Mouse (Mus musculus): Measurements from ENCODE around the gene Gpr18. TPM values are rescaled to one million over a fixed set of nuclear protein-coding genes. Genes with fewer than 3 reads are reported as not detected.

Gpr18 gene
- polyA plus RNA-seq, 1 experiment: not detected

DNA sequence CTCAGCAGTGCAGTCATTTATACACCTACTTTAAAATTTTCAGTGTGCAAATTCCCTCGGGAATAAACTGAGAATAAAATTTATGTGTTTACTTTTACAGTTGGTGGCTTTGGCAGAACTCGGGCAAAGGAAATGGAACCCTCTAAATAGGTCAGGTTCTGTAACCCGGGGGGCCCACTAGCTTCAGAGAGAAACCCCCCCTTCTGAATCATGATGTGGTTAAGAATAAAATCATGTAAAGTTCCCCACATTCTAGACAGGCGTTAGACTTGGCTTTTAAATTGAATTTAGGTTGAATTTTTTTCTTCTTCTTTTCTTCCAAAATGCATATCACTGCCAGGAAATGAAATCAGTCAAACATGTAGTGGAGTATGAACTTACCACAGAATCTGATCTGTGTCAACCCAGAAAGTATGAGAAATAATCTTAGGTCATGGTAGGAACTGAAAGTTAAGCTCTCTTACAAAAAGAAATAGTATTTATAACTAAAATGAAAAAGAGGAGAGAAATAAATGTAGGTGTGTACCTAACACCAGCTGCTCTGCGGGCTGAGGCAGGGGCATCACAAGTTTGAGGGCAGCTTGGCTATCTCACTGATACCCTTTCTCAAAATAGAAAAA, 39.7 kb upstream of the Gpr18 start:
- TF ChIP-seq GATA1 (IDR thresholded peaks at IDR 0.05; ENCODE audit: low read length): no peak

DNA sequence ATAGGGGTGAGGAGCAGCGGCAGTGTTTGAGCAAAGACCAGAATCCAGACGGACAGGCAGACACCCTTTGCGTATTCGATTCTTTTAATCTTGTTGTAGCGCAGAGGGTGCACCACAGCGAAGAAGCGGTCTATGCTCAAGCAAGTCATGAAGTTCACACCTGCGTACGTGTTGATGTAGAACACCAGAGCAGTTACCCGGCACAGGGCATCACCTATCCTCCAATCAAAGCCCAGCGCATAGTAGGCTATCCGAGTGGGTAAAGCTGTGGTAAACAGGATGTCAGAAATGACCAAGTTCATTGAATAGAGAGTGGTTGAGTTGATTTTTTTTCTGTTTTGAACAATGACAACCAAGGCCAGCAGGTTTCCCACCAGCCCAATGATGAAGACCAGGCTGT, 39.0 kb upstream of the Gpr18 start:
- TF ChIP-seq GATA1 (IDR thresholded peaks at IDR 0.05; ENCODE audit: low read length): no peak

- TF ChIP-seq GATA1 (IDR thresholded peaks at IDR 0.05; ENCODE audit: low read length): no peak
Observed at GRCm38 (mm10) chr14:121954129-121954528, 38.5 kb upstream of the Gpr18 start.

DNA sequence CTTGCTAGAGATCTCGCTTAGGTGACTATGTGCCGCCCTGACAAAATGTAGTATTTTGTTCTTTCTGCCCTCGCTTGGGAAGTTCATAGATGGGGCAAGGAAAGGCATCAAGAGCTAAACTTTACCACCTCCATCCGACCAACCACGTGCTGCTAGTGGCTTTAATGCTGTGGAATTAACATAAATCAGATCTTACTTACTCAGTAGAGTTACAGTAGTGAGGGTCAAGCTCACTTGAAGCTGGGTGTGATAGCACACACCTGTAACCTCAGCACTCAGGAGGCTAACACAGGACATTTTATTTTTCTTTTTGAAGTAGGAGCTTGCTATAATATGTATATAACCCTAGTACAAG, 36.4 kb upstream of the Gpr18 start:
- TF ChIP-seq GATA1 (IDR thresholded peaks at IDR 0.05; ENCODE audit: low read length): no peak

- TF ChIP-seq GATA1 (IDR thresholded peaks at IDR 0.05; ENCODE audit: low read length): peak; percentile 19
Observed at GRCm38 (mm10) chr14:121951399-121952045, 35.9 kb upstream of the Gpr18 start.

DNA sequence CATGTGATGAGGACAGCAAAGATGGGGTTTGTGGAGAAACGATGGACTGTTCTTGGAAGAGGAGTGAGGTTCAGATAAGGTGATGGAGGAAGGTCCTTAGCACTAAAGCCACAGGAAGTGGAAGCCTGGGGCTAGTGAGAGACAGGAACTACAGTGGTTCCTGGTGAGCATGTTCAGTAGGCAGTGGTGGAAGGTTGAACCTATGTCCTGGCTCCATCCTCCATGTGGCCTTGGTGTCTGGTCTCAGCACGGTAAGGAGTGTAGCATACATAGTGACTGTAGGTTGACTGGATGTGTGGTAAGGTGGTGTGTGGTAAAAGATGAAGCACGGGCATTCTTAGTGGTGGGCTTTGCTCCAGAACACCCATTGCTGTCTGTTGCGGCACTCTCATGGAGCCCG, 34.3 kb upstream of the Gpr18 start:
- TF ChIP-seq GATA1 (IDR thresholded peaks at IDR 0.05; ENCODE audit: low read length): no peak

GRCm38 (mm10) chr14:121949436-121949835, 33.9 kb upstream of the Gpr18 start:
- TF ChIP-seq GATA1 (IDR thresholded peaks at IDR 0.05; ENCODE audit: low read length): no peak

GRCm38 (mm10) chr14:121947966-121948365, 32.4 kb upstream of the Gpr18 start:
- TF ChIP-seq GATA1 (IDR thresholded peaks at IDR 0.05; ENCODE audit: low read length): no peak

GRCm38 (mm10) chr14:121947201-121947760, 31.7 kb upstream of the Gpr18 start:
- no peak for TF ChIP-seq GATA1 (IDR thresholded peaks at IDR 0.05; ENCODE audit: low read length)

DNA sequence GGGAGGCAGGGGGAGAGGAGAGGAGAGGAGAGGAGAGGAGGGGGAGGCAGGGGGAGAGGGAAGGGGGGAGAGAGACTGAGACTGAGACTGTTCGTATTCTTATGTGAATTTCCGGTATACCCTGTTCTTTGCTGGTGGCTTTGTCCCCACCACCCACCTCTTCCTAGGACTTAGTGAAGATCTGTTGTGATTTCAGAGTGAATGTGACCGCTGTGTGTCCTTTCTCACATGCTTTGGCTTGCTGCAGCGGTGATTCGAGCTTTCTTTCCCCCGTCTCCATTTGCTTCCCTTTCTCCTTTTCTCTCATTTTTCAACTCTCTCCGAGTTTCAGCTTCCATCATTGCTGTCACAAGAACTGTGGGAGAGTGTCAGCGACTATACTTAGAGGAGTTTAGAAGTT, 31.1 kb upstream of the Gpr18 start:
- no peak for TF ChIP-seq GATA1 (IDR thresholded peaks at IDR 0.05; ENCODE audit: low read length)

- TF ChIP-seq GATA1 (IDR thresholded peaks at IDR 0.05; ENCODE audit: low read length): no peak
Observed at GRCm38 (mm10) chr14:121946131-121946530, 30.6 kb upstream of the Gpr18 start.

DNA sequence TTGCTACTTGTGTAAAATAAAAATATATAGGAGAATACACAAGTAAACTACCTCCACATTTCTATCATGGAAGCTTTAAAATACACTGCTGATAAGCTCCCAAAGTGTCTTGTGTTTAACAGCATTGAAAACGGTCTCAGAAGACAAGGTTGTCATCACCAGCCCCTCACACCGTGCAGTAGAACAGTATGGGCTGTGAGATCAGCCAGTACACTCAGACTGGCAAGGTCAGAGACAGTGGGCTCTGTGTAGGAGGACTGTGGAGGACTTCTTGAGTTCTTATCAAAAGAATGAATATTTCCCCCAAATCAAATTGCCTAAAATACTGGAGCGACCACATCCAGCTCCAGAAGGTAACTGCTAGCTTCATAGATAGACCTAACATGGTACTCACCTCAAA, 24.0 kb upstream of the Gpr18 start:
- no peak for TF ChIP-seq GATA1 (IDR thresholded peaks at IDR 0.05; ENCODE audit: low read length)

GRCm38 (mm10) chr14:121938256-121939191, 22.9 kb upstream of the Gpr18 start:
- TF ChIP-seq GATA1 (IDR thresholded peaks at IDR 0.05; ENCODE audit: low read length): no peak

GRCm38 (mm10) chr14:121937601-121938255, 22.1 kb upstream of the Gpr18 start:
- TF ChIP-seq GATA1 (IDR thresholded peaks at IDR 0.05; ENCODE audit: low read length): no peak

GRCm38 (mm10) chr14:121936856-121937255, 21.3 kb upstream of the Gpr18 start:
- TF ChIP-seq GATA1 (IDR thresholded peaks at IDR 0.05; ENCODE audit: low read length): no peak

GRCm38 (mm10) chr14:121936356-121936755, 20.8 kb upstream of the Gpr18 start:
- TF ChIP-seq GATA1 (IDR thresholded peaks at IDR 0.05; ENCODE audit: low read length): no peak

Measured in G1E-ER4 (cell line).